Mouse (Mus musculus) forebrain, embryonic 15.5 days (tissue): ENCODE data around the gene Ehbp1l1. TPM values are rescaled to one million over a fixed set of nuclear protein-coding genes. Genes with fewer than 3 reads are reported as not detected.

Experiments
- microRNA-seq: library from miRNA; unstranded; fragments of <30 nt; microRNA quantifications from one replicate; pipeline ENCODE4, GENCODE M21; 2016
- polyA plus RNA-seq: library from polyadenylated mRNA; unstranded; fragments of >200 nt; fragmentation: Nextera tagmentation; extraction: Ambion mirVana; gene quantifications from 2 replicates; pipeline ENCODE4 v1.2.1, GENCODE M21; 2015

Gene Ehbp1l1
- polyA plus RNA-seq, 1 experiment from 2014 or later, result 13.3 TPM

Small RNA genes within 50 kb of the gene (microRNA-seq; reads per million reads assigned to microRNA genes)
- not detected for gene Mir6987

Other genes with a start within 250 kb of the Ehbp1l1 start
- gene Mus81, start 237.9 kb downstream of the Ehbp1l1 start, polyA plus RNA-seq, result 55.3 and 60.7 TPM in 2 replicates
- 3,659 and 3,744 TPM in 2 replicates for gene Cfl1, start 235.9 kb downstream of the Ehbp1l1 start, polyA plus RNA-seq
- gene 1700020D05Rik, start 222.5 kb downstream of the Ehbp1l1 start, polyA plus RNA-seq, result 0.39 and 0.49 TPM in 2 replicates
- 71.9 and 72.8 TPM in 2 replicates for gene Snx32, start 215.8 kb downstream of the Ehbp1l1 start, polyA plus RNA-seq
- gene Ovol1, start 165.7 kb downstream of the Ehbp1l1 start, polyA plus RNA-seq, result not detected in 2 replicates
- 2.2 and 2.3 TPM in 2 replicates for gene Ap5b1, start 158.3 kb downstream of the Ehbp1l1 start, polyA plus RNA-seq
- gene Rnaseh2c, start 124.4 kb downstream of the Ehbp1l1 start, polyA plus RNA-seq, result 93.4 and 99.8 TPM in 2 replicates
- gene Kat5, start 116.1 kb downstream of the Ehbp1l1 start, polyA plus RNA-seq, result 75.9 and 76.9 TPM in 2 replicates
- gene Rela, start 88.8 kb downstream of the Ehbp1l1 start, polyA plus RNA-seq, result 34.7 and 38.3 TPM in 2 replicates
- gene Sipa1, start 62.6 kb downstream of the Ehbp1l1 start, polyA plus RNA-seq, result 14.1 and 15.5 TPM in 2 replicates
- gene Map3k11, start 37.6 kb downstream of the Ehbp1l1 start, polyA plus RNA-seq, result 12.2 and 13.0 TPM in 2 replicates
- 27.6 and 29.1 TPM in 2 replicates for gene Pcnx3, start 37.4 kb downstream of the Ehbp1l1 start, polyA plus RNA-seq
- 0.33 TPM in 1 of 2 replicates, not detected in the other for gene Kcnk7, start 21.9 kb downstream of the Ehbp1l1 start, polyA plus RNA-seq
- gene Fam89b, start 3.3 kb upstream of the Ehbp1l1 start, polyA plus RNA-seq, result 190 and 200 TPM in 2 replicates
- gene Ltbp3, start 14.6 kb upstream of the Ehbp1l1 start, polyA plus RNA-seq, result 10.6 and 14.3 TPM in 2 replicates
- 66.9 and 67.9 TPM in 2 replicates for gene Scyl1, start 45.1 kb upstream of the Ehbp1l1 start, polyA plus RNA-seq
- 19.5 and 23.3 TPM in 2 replicates for gene Frmd8, start 149.0 kb upstream of the Ehbp1l1 start, polyA plus RNA-seq
- 1.2 and 1.7 TPM in 2 replicates for gene Slc25a45, start 151.5 kb upstream of the Ehbp1l1 start, polyA plus RNA-seq
- 12.9 and 14.3 TPM in 2 replicates for gene Tigd3, start 167.8 kb upstream of the Ehbp1l1 start, polyA plus RNA-seq
- 120 and 137 TPM in 2 replicates for gene Dpf2, start 186.7 kb upstream of the Ehbp1l1 start, polyA plus RNA-seq
- 9.1 and 10.1 TPM in 2 replicates for gene Cdc42ep2, start 198.5 kb upstream of the Ehbp1l1 start, polyA plus RNA-seq
- gene Pola2, start 237.9 kb upstream of the Ehbp1l1 start, polyA plus RNA-seq, result 35.5 and 36.2 TPM in 2 replicates